Mouse (Mus musculus) CH12.LX (cell line): ENCODE data around the gene Siah2. TPM values are rescaled to one million over a fixed set of nuclear protein-coding genes. Genes with fewer than 3 reads are reported as not detected.

ENCODE experiments used
- DNase-seq: peaks from one replicate; pipeline ENCODE4 v3.0.0-alpha.2; 2013; ENCODE audit errors: extremely low read depth
- H3K27ac ChIP-seq: 2 replicates; pipeline ENCODE4 v1.5.1; 2012; ENCODE audit warnings: low read depth, mild to moderate bottlenecking, control low read depth, moderate library complexity; ENCODE audit not compliant: insufficient read depth
- H3K27me3 ChIP-seq: replicated peaks from 2 replicates; pipeline ENCODE3; 2012; ENCODE audit warnings: inconsistent platforms
- H3K36me3 ChIP-seq, 2 experiments: replicated peaks in 1 of 2; 2 replicates each; pipeline versions ENCODE3 to v1.6.1; 2012; ENCODE audit warnings: inconsistent platforms in 1 of 2, low read length in 1 of 2, mild to moderate bottlenecking in 1 of 2, mixed read lengths in 1 of 2, moderate library complexity in 1 of 2; ENCODE audit not compliant: control insufficient read depth in 1 of 2, insufficient read depth in 1 of 2
- H3K4me1 ChIP-seq, 2 experiments: 2 replicates each; pipeline ENCODE4 v1.6.1; 2012; ENCODE audit warnings: inconsistent platforms in 1 of 2, moderate library complexity in 1 of 2; ENCODE audit not compliant: insufficient read depth in 2 of 2, control insufficient read depth in 1 of 2
- H3K4me2 ChIP-seq: 2 replicates; pipeline ENCODE4 v1.6.1; 2012; ENCODE audit warnings: low read depth, mild to moderate bottlenecking, control low read depth; ENCODE audit not compliant: poor library complexity, insufficient read depth, severe bottlenecking
- H3K4me3 ChIP-seq, 3 experiments: fragments of 150-350 bp in 1 of 3; sonication (generic) in 1 of 3; replicated peaks in 1 of 3; 2 replicates each; pipeline versions ENCODE3 to v1.5.1; 2011 to 2012; ENCODE audit warnings: low read depth in 2 of 3, low read length in 2 of 3, mild to moderate bottlenecking in 2 of 3, moderate library complexity in 2 of 3, control low read depth in 1 of 3, improper control_type of control experiment in 1 of 3, inconsistent platforms in 1 of 3, mixed read lengths in 1 of 3; ENCODE audit not compliant: poor library complexity in 1 of 3
- H3K79me2 ChIP-seq: replicated peaks from 2 replicates; pipeline ENCODE4 v1.6.1; 2012; ENCODE audit warnings: mild to moderate bottlenecking, moderate library complexity; ENCODE audit not compliant: control insufficient read depth, poor library complexity, insufficient read depth, severe bottlenecking; ENCODE audit errors: extremely low read depth
- H3K9ac ChIP-seq: 2 replicates; pipeline ENCODE4 v1.6.1; 2012; ENCODE audit warnings: low read depth, mild to moderate bottlenecking, control low read depth, moderate library complexity; ENCODE audit not compliant: insufficient read depth
- H3K9me3 ChIP-seq: replicated peaks from 2 replicates; pipeline ENCODE3; 2012; ENCODE audit warnings: low read length, inconsistent platforms, mixed read lengths
- CHD1 ChIP-seq: IDR thresholded peaks from 2 replicates; pipeline ENCODE4 v1.6.1; 2012; ENCODE audit warnings: low read depth, low read length, improper control_type of control experiment, inconsistent platforms
- IRF4 ChIP-seq: IDR thresholded peaks from 2 replicates; pipeline ENCODE4 v1.6.1; 2014; ENCODE audit warnings: low read depth, mild to moderate bottlenecking, inconsistent platforms, low read length, improper control_type of control experiment
- MAZ ChIP-seq: IDR thresholded peaks from 2 replicates; pipeline ENCODE4 v1.6.1; 2012; ENCODE audit warnings: low read depth, mild to moderate bottlenecking, inconsistent platforms, low read length, improper control_type of control experiment, moderate library complexity
- MEF2A ChIP-seq: IDR thresholded peaks from 2 replicates; pipeline ENCODE4 v1.6.1; 2014; ENCODE audit warnings: low read depth, mild to moderate bottlenecking, inconsistent platforms, low read length, improper control_type of control experiment, borderline replicate concordance
- POLR2A ChIP-seq: IDR thresholded peaks from 2 replicates; pipeline ENCODE4 v1.6.1; 2011; ENCODE audit warnings: low read depth, mild to moderate bottlenecking, improper control_type of control experiment, low read length
- POLR2AphosphoS2 ChIP-seq: IDR thresholded peaks from 2 replicates; pipeline ENCODE4 v1.6.1; 2011; ENCODE audit warnings: low read depth, low read length, improper control_type of control experiment
- RAD21 ChIP-seq: IDR thresholded peaks from 2 replicates; pipeline ENCODE4 v1.6.1; 2011; ENCODE audit warnings: low read depth, mild to moderate bottlenecking, low read length, improper control_type of control experiment, moderate library complexity
- TBP ChIP-seq: conservative IDR thresholded peaks from 2 replicates; pipeline ENCODE4 v1.6.1; 2011; ENCODE audit warnings: low read depth, low read length, improper control_type of control experiment
- UBTF ChIP-seq: IDR thresholded peaks from 2 replicates; pipeline ENCODE4 v1.6.1; 2012; ENCODE audit warnings: low read depth, mild to moderate bottlenecking, inconsistent platforms, low read length, improper control_type of control experiment, moderate library complexity
- ZKSCAN1 ChIP-seq: IDR thresholded peaks from 2 replicates; pipeline ENCODE4 v1.6.1; 2012; ENCODE audit warnings: low read depth, inconsistent platforms, low read length, improper control_type of control experiment, borderline replicate concordance
- ZNF384 ChIP-seq: IDR thresholded peaks from 2 replicates; pipeline ENCODE4 v1.6.1; 2012; ENCODE audit warnings: low read depth, low read length, improper control_type of control experiment, inconsistent platforms
- dilution Hi-C: fragments of 300-500 bp; cut with MboI; formaldehyde crosslinking; loops from 2 replicates; pipeline ENCODE4 v1.14.3; 2020; ENCODE audit warnings: low sequenced_read_pairs; ENCODE audit not compliant: extremely low pct_unique_long_range_greater_than_20kb, extremely low pct_ligation_motif_present
- in situ Hi-C: fragments of 300-500 bp; cut with MboI; formaldehyde crosslinking; loops from 3 replicates; pipeline ENCODE4 v1.14.3; 2019; ENCODE audit warnings: low sequenced_read_pairs, low pct_ligation_motif_present, low pct_unique_long_range_greater_than_20kb, mixed read lengths
- polyA plus RNA-seq: library from polyadenylated mRNA; unstranded; fragments of >175 nt; gene quantifications from 2 replicates; pipeline ENCODE4 v1.2.1, GENCODE M21; 2012; ENCODE audit warnings: low read depth; ENCODE audit not compliant: insufficient read length
- total RNA-seq, 2 experiments: library from RNA; depleted of rRNA; stranded (reverse); fragments of 300-350 nt in 1 of 2; fragments of >200 nt in 1 of 2; gene quantifications; 2 replicates each; pipeline ENCODE4 v1.2.3; 2012 to 2014

The Siah2 gene
- total and polyA plus RNA-seq, 3 experiments: 104 to 142 (median 140) TPM

- Histone ChIP-seq H3K9me3 (no peaks in the 10 kb centered on the region), H3K9ac (peak overlapping the region; percentile 12; the same call in 1 of the 2 replicates)
- dilution Hi-C loops: no loop called here
- TF ChIP-seq ZNF384: no peak
- TF ChIP-seq CHD1: no peak
- no peak for TF ChIP-seq UBTF
- TF ChIP-seq POLR2A: peak; percentile 28; the same call in 1 of the 2 replicates
- no peak for TF ChIP-seq ZKSCAN1
- TF ChIP-seq, all 38 proteins: peak for 1
- Histone ChIP-seq H3K36me3 (peaks cover 59 to 87% of the 10 kb centered on the region in 2 experiments), H3K4me2 (peak overlapping the region; percentile 52), H3K79me2 (peaks cover 93% of the 10 kb centered on the region), H3K4me3 (peak overlapping the region in 2 of 3 experiments; percentile 35 to 46), H3K27me3 (no peaks in the 10 kb centered on the region), H3K4me1 (peaks cover 20 to 80% of the 10 kb centered on the region in 2 experiments), H3K27ac (peak overlapping the region; percentile 35; the same call in 1 of the 2 replicates)
- in situ Hi-C loops: loop anchor here (25.0 kb wide), 1 partner anchor 271 kb away; the partner anchor contains the start of gene Tsc22d2
- DNase-seq: no peak
Measured at GRCm38 (mm10) chr3:58683346-58683745, 8.9 kb downstream of the Siah2 start.

- TF ChIP-seq POLR2A: 0 out of 2 replicates have a peak, but pooled peaks have one; percentile 5
- TF ChIP-seq MEF2A: no peak
- dilution Hi-C loops: no loop called here
- H3K9ac ChIP-seq: peak overlapping the region; percentile 53; the same call in 1 of the 2 replicates
- peak overlapping the region in 2 of 3 experiments; percentile 28 to 35 for H3K4me3 ChIP-seq
- H3K27me3 ChIP-seq: no peaks in the 10 kb centered on the region
- H3K4me2 ChIP-seq: peak overlapping the region; percentile 76
- no peak for DNase-seq
- peaks cover 96% of the 10 kb centered on the region for H3K79me2 ChIP-seq
- in situ Hi-C loops: loop anchor here (25.0 kb wide), 1 partner anchor 270 kb away; the partner anchor contains the start of gene Tsc22d2
- H3K9me3 ChIP-seq: no peaks in the 10 kb centered on the region
- peaks cover 22 to 87% of the 10 kb centered on the region in 2 experiments for H3K4me1 ChIP-seq
- H3K36me3 ChIP-seq: peaks cover 62 to 88% of the 10 kb centered on the region in 2 experiments
- no peak overlapping the region for H3K27ac ChIP-seq
Measured at GRCm38 (mm10) chr3:58682336-58682735, 9.9 kb downstream of the Siah2 start.

DNA sequence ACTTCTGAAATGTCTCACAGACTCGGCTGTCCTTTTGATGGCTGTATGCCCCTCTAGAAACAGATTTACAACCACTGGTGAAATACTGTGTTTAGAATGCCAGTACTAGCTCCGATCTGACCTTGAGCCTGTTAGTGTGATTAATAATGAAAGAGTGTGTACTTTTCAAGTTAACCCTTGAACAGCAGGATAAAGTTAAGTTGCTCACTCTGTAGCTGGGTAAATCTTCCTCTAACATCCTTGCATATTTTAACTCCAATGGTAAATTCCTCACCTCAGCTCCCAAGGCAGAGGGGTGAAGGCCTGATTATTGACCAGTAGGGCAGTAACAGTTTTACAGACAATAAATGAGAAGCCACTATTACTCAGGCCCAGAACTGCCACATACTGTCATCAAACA, 10.4 kb downstream of the Siah2 start:
- peak overlapping the region; percentile 10; the same call in 1 of the 2 replicates for H3K27ac ChIP-seq
- no peak for DNase-seq
- H3K79me2 ChIP-seq: peaks cover 96% of the 10 kb centered on the region
- peaks cover 66 to 89% of the 10 kb centered on the region in 2 experiments for H3K36me3 ChIP-seq
- H3K4me1 ChIP-seq: peaks cover 22 to 92% of the 10 kb centered on the region in 2 experiments
- no peaks in the 10 kb centered on the region for H3K27me3 ChIP-seq
- dilution Hi-C loops: no loop called here
- peak overlapping the region in 2 of 3 experiments; percentile 28 to 35 for H3K4me3 ChIP-seq
- peak overlapping the region; percentile 53; the same call in 1 of the 2 replicates for H3K9ac ChIP-seq
- no peaks in the 10 kb centered on the region for H3K9me3 ChIP-seq
- TF ChIP-seq TBP (no peak), MAZ (no peak), IRF4 (0 out of 2 replicates have a peak, but pooled peaks have one; percentile 33), RAD21 (no peak), POLR2AphosphoS2 (no peak)
- H3K4me2 ChIP-seq: peak overlapping the region; percentile 76
- in situ Hi-C loops: loop anchor here (25.0 kb wide), 1 partner anchor 270 kb away; the partner anchor contains the start of gene Tsc22d2
